19 mouse cellular contexts compared by ENCODE assay signal in genomic region chr7:93902770-93903169, GRCm38 (mm10).
"Had no signal": no experiment of that assay in that cellular context is flagged by ENCODE, and none has a peak within 500 bp of the region (broad histone marks: within the 10 kb centered on the region; RNA-seq: fewer than 3 reads in every experiment).

No protein-coding gene starts in this region.

- H3K9me3 ChIP-seq: midbrain, embryonic 10.5 days; midbrain, embryonic 12.5 days; neural tube, embryonic 13.5 days; neural tube, embryonic 15.5 days had no signal

- H3K4me1 ChIP-seq: midbrain, embryonic 10.5 days; midbrain, embryonic 12.5 days; neural tube, embryonic 13.5 days; neural tube, embryonic 15.5 days had no signal

- ATAC-seq: midbrain, embryonic 16.5 days had no signal

- DNase-seq: lung, adult 18-20 months; lung, embryonic 14.5 days; lung, postnatal 10 days; lung, postnatal 4 days; midbrain, embryonic 14.5 days; retina, postnatal 1 day; right cerebral cortex, adult 18-20 months; right cerebral cortex, postnatal 25 days; right cerebral cortex, postnatal 4 days; spleen, adult 18-20 months; thymus, adult 18-20 months; thymus, postnatal 14 days; thymus, postnatal 36 days had no signal

- H3K9ac ChIP-seq: lung, embryonic 14.5 days; midbrain, embryonic 12.5 days; neural tube, embryonic 13.5 days; neural tube, embryonic 15.5 days had no signal

- H3K36me3 ChIP-seq: midbrain, embryonic 10.5 days; midbrain, embryonic 12.5 days; neural tube, embryonic 13.5 days; neural tube, embryonic 15.5 days had no signal

- H3K4me2 ChIP-seq: lung, embryonic 14.5 days; midbrain, embryonic 12.5 days; neural tube, embryonic 13.5 days; neural tube, embryonic 15.5 days had no signal

- H3K4me3 ChIP-seq: midbrain, embryonic 10.5 days; midbrain, embryonic 12.5 days; myocyte; neural tube, embryonic 13.5 days; neural tube, embryonic 15.5 days had no signal

- H3K27ac ChIP-seq: midbrain, embryonic 10.5 days; midbrain, embryonic 12.5 days; neural tube, embryonic 13.5 days; neural tube, embryonic 15.5 days had no signal

- H3K27me3 ChIP-seq: midbrain, embryonic 12.5 days; neural tube, embryonic 13.5 days; neural tube, embryonic 15.5 days had no signal
